9 mouse cellular contexts compared by ENCODE assay signal in genomic region chr5:92112585-92112984, GRCm38 (mm10). TPM values are rescaled to one million over a fixed set of nuclear protein-coding genes. Genes with fewer than 3 reads are reported as not detected.
A peak's percentile ranks its signal among the peaks of the same experiment; 100 is the strongest.
DNase-seq lines count a peak whose midpoint lies in the region; ATAC-seq and TF ChIP-seq lines count a peak whose summit lies in the region.
"Had no signal": no experiment of that assay in that cellular context is flagged by ENCODE, and none has a peak within 500 bp of the region (broad histone marks: within the 10 kb centered on the region; RNA-seq: fewer than 3 reads in every experiment).

No protein-coding gene starts in this region.

- H3K9me3 ChIP-seq in forebrain, embryonic 14.5 days (replicated peaks; ENCODE audit: control insufficient read depth, low read length), result no peaks in the 10 kb centered on the region
- no peaks in the 10 kb centered on the region for H3K9me3 ChIP-seq in limb, embryonic 14.5 days (ENCODE audit: control insufficient read depth, low read length)

- TF ChIP-seq CTCF in lung, adult 2 months (IDR thresholded peaks at IDR 0.05; ENCODE audit: insufficient read depth, low read length), result no peak

- no peak for TF ChIP-seq POLR2A in lung, adult 2 months (IDR thresholded peaks at IDR 0.05; ENCODE audit: borderline replicate concordance, extremely low read depth, low read depth, low read length)
- no peak for TF ChIP-seq POLR2A in limb, embryonic 14.5 days (IDR thresholded peaks at IDR 0.05; ENCODE audit: borderline replicate concordance, extremely low read depth, insufficient read depth, insufficient read length)

- DNase-seq in lung, adult 2 months, result no peak
- DNase-seq in lung, postnatal 4 days, result no peak
- DNase-seq in forebrain, embryonic 14.5 days (ENCODE audit: low spot score), result no peak
- no peak for DNase-seq in limb, embryonic 14.5 days (ENCODE audit: low spot score)
- DNase-seq in retina, postnatal 1 day, result peak; percentile 11
- DNase-seq in right cerebral cortex, postnatal 25 days, result no peak
- no peak for DNase-seq in urinary bladder, adult 2 months (ENCODE audit: low spot score)

- no peaks in the 10 kb centered on the region for H3K36me3 ChIP-seq in forebrain, embryonic 14.5 days (ENCODE audit: control insufficient read depth, insufficient read depth, low read length)
- H3K36me3 ChIP-seq in limb, embryonic 14.5 days (ENCODE audit: control insufficient read depth, insufficient read depth, low read length), result no peaks in the 10 kb centered on the region

- H3K4me2 ChIP-seq in forebrain, embryonic 14.5 days (ENCODE audit: low read length), result peak overlapping the region; percentile 35
- H3K4me2 ChIP-seq in limb, embryonic 14.5 days (replicated peaks; ENCODE audit: low read depth, low read length, severe bottlenecking), result peak overlapping the region; percentile 35

- peaks cover 4% of the 10 kb centered on the region; the same call in 1 of the 2 replicates for H3K4me1 ChIP-seq in lung, adult 2 months (ENCODE audit: control insufficient read depth, insufficient read depth, low read length)
- peaks cover 3% of the 10 kb centered on the region; the same call in 1 of the 2 replicates for H3K4me1 ChIP-seq in forebrain, embryonic 14.5 days (ENCODE audit: control insufficient read depth, insufficient read depth, low read length)
- peaks cover 6% of the 10 kb centered on the region for H3K4me1 ChIP-seq in limb, embryonic 14.5 days (ENCODE audit: control insufficient read depth, insufficient read depth, low read length)

- H3K9ac ChIP-seq in forebrain, embryonic 14.5 days (ENCODE audit: low read length), result no peak overlapping the region
- H3K9ac ChIP-seq in limb, embryonic 14.5 days (ENCODE audit: low read depth, low read length, severe bottlenecking), result peak overlapping the region; percentile 13

- 11% methylated on average over 10 of the region's 10 CpGs for WGBS in lung, adult 2 months
- WGBS in forebrain, embryonic 14.5 days, result 1% methylated on average over 10 of the region's 10 CpGs
- WGBS in limb, embryonic 14.5 days, result 3% methylated on average over 10 of the region's 10 CpGs

- H3K27me3 ChIP-seq in forebrain, embryonic 14.5 days (replicated peaks; ENCODE audit: control insufficient read depth, insufficient read depth, low read length), result no peaks in the 10 kb centered on the region
- H3K27me3 ChIP-seq in limb, embryonic 14.5 days (ENCODE audit: control insufficient read depth, insufficient read depth, low read length), result no peaks in the 10 kb centered on the region
- H3K27me3 ChIP-seq: Patski had no signal

- H3K4me3 ChIP-seq in lung, adult 2 months (replicated peaks; ENCODE audit: extremely low read depth, low read depth, low read length), result peak overlapping the region; percentile 9
- H3K4me3 ChIP-seq in forebrain, embryonic 14.5 days (ENCODE audit: low read depth, low read length), result no peak overlapping the region
- H3K4me3 ChIP-seq in limb, embryonic 14.5 days (replicated peaks; ENCODE audit: low read length), result peak overlapping the region; percentile 11; the same call in 1 of the 2 replicates

- no peak for ATAC-seq in forebrain, embryonic 14.5 days
- no peak for ATAC-seq in limb, embryonic 14.5 days (ENCODE audit: low FRiP score, low read depth)
- ATAC-seq in frontal cortex, adult (ENCODE audit: low TSS enrichment), result no peak
- ATAC-seq: Patski had no signal

- no peak overlapping the region for H3K27ac ChIP-seq in forebrain, embryonic 14.5 days (ENCODE audit: low read depth, low read length)
- H3K27ac ChIP-seq in limb, embryonic 14.5 days (replicated peaks; ENCODE audit: low read depth, low read length), result no peak overlapping the region

RNA-seq across cellular contexts. Expression of gene Uso1, which starts 25.2 kb away (rescaled TPM):
- 19.1 and 19.6 TPM in 2 replicates for polyA plus RNA-seq in lung, adult 2 months (2012; rRNA removed)
- polyA plus RNA-seq in forebrain, embryonic 14.5 days (2014; fragmentation: Nextera tagmentation; extraction: Ambion mirVana), result 30.1 and 32.0 TPM in 2 replicates
- 42.9 and 54.6 TPM in 2 replicates for polyA plus RNA-seq in limb, embryonic 14.5 days (2012; rRNA removed)
- 42.0 and 43.0 TPM in 2 replicates for polyA plus RNA-seq in limb, embryonic 14.5 days (2014; fragmentation: Nextera tagmentation; extraction: Ambion mirVana)
- 49.4 and 53.4 TPM in 2 replicates for polyA plus RNA-seq in urinary bladder, adult 2 months (2012; rRNA removed)

RNA-seq across cellular contexts. Expression of gene G3bp2, which starts 29.1 kb away (rescaled TPM):
- polyA plus RNA-seq in lung, adult 2 months (2012; rRNA removed), result 11.1 and 17.2 TPM in 2 replicates
- polyA plus RNA-seq in forebrain, embryonic 14.5 days (2014; fragmentation: Nextera tagmentation; extraction: Ambion mirVana), result 351 and 398 TPM in 2 replicates
- 54.0 and 62.3 TPM in 2 replicates for polyA plus RNA-seq in limb, embryonic 14.5 days (2012; rRNA removed)
- polyA plus RNA-seq in limb, embryonic 14.5 days (2014; fragmentation: Nextera tagmentation; extraction: Ambion mirVana), result 145 and 147 TPM in 2 replicates
- 68.4 and 76.6 TPM in 2 replicates for polyA plus RNA-seq in urinary bladder, adult 2 months (2012; rRNA removed)
